Mouse (Mus musculus) cerebellum, postnatal 4 days (tissue): Measurements from ENCODE around the gene Srrm4.

Source experiments
- DNase-seq, 2 experiments: peaks; one replicate each; pipeline ENCODE4 v3.0.0; 2022; ENCODE audit warnings: low spot score in 2 of 2, mixed read lengths in 1 of 2

The Srrm4 gene

DNA sequence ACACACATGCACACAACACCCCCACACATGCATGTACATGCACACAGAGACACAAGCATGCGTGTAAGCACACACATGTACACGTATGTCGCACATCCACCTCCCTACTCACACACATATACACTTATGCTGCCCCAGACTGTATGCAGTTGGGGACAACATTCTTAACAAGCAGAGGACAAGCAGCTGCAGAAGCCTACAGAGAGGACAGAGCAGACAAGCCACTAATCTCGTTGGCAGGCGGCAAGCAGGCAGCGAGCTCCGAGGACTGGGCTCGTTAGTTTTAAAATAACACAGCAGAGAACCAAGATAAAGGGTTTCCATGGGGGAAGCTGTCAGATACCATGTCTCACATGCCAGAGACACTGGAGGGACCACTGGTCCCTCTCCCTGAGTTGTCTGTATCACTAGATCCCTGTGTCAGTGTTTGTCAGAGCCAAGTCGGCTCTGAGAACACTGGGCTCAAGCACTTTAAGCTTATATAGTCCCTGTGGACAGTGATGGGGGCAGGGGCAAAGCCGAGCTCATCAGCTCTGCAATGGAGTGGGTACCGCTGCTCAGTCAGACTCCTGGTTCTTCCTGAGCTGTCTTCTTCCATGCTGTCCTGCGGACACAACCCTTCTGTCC is 99.7 kb downstream of the Srrm4 start:
- DNase-seq: no peak

DNA sequence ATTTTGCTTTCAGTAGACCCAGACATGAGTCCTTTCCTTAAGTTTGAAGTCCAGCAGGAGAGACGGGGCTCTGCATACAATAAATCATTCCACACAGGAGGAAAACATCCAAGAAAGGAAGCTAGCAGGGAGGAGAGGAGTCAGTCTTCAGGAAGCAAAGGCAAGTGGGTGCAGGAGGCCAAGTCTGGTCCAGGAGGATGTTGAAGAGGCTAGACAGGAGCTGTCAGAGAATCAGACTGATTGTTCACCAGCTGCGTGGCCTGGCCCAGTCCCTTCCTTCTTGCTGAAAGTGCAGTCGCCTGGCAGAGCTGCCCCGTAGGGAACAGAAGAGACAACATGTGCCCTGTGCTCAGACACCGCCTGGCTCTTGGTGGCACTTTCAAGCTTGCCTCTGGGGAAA is 100.8 kb downstream of the Srrm4 start:
- DNase-seq: no peak

DNA sequence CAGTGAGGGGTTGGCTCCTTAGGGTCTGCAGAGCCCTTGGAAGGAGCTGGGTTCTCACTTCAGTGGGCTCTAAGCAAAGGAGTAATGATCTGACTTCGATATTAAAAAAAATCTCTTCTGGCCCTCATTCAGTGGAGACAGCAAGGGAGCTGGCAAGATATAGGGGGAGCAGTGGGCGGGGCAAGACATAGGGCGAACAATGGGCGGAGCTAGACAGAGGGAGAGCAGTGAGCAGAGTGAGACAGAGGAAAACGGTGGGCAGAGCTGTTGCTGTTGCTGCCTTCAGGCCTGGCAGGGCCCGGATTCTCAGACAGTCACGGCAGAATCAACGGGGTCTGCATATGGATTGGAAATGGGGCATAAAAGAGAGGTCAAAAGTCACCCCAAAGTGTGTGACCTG is 102.0 kb downstream of the Srrm4 start:
- no peak for DNase-seq

DNA sequence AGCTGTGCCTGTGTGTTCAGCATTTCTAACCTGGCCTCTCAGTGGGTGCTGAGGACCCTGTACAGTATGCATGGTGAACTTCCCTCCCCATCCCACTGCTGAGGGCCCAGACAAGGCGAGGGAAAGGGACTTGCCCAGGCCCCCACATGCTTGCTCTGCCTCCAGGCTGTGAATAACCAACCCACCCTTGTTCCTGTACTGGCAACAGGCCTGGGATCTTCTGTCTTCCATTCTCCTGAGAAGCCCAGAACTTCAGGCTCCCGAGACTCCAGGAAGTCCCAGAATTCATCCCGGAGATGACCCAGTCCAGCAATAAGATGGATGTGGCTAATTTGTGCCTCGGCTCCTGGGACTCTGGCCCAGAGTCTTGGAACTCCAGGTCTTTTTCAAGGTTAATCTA is 105.5 kb downstream of the Srrm4 start:
- DNase-seq: no peak

DNA sequence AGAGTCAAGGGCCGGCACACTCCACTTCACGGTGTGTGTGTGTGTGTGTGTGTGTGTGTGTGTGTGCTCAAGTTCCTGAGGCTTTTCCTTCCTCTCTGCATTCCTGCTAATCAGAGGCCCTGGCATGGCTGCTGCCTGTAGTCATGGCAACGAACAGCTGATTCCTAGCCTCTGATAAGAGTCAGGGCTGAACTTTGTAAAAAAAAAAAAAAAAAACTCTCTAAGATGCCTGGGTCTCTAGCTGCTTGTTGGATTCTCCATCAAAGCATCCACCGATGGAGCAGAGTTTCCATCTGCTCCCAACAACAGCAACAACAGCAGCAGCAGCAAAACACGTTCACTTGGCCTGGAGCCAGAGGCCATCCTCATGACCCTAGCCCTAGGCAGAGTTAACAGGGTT is 106.5 kb downstream of the Srrm4 start:
- DNase-seq: no peak

DNA sequence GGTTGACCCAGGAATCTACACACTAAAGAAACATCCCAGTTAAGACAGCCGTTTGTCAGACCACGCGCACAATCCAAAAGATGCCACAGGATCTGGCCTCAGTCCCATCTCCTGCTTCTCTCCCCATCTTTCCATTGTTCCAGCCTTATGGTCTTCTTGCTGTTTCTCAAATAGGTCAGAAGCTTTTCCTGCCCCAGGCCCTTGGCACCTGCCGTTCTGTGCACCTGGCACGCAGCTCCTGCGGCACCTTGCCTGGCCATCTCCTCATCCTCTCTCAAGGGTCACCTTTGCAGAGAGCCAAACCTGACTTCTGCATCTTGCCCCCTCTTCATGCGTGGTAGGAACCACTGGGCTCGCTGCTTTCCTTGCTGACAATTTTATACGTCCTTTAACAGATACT is 107.4 kb downstream of the Srrm4 start:
- no peak for DNase-seq

DNA sequence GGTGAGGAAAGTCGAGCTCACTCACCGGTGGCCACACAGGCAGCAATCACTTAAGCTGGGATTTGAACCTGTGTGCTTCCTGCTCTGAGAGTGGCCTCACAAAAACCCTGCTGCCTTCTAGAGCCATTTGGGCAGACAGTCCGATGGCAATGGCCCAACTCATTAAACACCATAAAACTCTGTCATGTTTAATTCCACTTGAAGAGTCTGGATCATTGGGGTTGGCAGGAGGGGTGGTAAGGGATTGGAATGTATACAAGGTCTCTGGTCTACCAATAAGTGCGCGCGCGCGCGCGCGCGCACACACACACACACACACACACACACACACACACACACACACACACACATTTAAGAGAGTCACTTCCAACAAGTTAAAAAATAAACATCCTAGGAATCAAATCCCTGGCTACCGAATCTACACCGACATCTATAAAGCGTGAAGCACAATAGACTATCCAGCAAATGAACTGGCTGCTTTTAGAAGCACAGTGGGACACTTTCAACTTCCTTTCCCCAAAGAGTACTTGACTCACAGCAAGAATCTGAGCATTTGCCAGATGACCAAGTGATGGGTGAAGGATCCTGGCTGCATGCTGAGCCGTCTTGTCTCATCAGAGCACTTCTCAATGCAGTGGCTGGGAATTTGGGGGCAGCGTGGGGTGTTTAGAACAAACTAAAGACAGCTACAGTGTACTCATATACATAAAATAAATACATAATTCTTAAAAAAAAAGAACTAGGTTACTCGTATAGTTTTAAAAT is 112.8 kb downstream of the Srrm4 start:
- DNase-seq: no peak

DNA sequence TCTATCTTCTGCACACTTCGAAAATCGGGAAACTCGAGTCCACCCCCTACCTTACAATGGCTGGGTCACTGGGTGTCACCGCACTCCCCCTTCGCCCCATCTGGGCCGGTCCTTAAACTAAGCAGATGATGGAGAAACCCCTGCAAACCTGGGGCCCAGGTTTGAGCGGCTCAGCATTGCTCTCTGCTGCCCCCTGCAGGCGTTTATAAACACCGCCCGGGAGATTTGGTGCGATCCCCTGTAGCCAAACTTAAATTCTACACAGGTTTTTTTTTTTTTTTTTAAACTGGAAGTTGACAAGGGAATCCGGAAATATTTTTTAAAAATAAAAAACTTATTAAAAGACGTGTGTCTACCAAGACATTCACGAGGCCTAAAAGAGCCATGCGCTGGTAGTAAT is 115.6 kb downstream of the Srrm4 start:
- DNase-seq: peak in 1 of 2 experiments; percentile 47

DNA sequence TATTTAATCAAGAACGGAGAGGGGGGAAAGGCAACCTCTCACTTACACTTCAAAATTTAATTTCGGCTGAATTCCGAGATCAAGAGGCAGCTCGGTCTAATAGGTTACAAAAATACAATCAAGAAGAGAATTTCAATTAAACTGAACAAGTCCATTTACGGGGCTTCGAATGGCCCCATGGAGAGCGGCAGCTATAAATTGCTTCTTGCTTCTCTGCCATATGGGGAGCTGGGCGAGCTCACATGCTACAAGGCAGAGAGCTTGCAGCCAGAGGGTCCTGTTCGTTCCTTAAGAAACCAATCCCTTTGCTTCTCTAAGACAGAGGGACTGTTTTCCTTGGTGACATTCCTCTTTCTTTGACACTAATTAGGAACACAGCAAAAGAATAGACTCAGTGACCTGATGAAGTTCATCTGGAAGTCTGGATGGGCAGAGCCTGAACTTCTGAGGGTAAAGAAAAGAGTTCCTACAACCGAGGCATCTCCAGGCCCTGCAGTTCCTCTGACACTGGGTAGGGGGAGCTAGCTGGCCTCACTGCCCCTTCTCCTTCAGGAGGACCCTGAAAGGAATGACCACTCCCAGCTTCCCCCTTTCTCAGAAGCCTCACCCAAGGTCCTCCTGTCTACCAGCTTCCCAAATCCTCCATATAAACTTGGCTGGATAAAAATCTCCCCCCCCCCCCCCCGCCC is 130.1 kb downstream of the Srrm4 start:
- no peak for DNase-seq

DNA sequence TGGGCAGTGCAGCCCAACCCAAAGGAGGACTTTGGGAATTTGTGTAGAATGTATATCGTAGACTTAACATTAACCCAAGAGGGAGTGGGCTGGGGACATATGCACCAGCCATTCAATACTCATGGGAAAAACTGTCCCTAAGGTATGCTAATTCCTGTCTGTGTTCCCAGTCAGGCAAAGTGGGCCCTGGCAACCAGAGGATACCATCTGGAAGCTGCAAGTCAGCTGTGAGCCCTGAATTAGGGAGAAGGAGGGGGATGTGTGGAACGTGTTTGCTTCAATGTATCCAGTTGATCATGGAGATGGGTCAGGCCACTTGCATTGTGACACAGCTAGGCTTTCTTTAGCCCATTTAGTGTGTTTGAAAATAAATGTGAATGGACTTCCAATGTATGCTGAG is 131.6 kb downstream of the Srrm4 start:
- no peak for DNase-seq

DNA sequence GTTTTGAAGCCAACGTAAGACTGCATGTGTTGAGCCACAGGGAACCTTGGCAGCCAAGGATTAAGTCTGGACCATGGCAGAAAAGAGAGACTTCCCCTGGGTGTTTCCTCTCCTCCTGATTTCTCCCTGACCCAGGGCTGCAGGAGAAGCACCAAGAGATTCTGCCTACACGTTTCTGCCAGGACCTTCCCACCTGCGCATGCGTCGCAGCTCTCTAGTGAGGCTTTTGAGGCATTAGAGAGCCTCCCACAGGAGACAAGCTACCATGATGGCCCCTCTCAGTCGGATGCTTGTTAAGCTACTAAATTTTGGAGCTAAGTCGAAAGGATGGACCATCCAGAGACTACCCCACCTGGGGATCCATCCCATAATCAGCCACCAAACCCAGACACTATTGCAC is 133.8 kb downstream of the Srrm4 start:
- no peak for DNase-seq

DNA sequence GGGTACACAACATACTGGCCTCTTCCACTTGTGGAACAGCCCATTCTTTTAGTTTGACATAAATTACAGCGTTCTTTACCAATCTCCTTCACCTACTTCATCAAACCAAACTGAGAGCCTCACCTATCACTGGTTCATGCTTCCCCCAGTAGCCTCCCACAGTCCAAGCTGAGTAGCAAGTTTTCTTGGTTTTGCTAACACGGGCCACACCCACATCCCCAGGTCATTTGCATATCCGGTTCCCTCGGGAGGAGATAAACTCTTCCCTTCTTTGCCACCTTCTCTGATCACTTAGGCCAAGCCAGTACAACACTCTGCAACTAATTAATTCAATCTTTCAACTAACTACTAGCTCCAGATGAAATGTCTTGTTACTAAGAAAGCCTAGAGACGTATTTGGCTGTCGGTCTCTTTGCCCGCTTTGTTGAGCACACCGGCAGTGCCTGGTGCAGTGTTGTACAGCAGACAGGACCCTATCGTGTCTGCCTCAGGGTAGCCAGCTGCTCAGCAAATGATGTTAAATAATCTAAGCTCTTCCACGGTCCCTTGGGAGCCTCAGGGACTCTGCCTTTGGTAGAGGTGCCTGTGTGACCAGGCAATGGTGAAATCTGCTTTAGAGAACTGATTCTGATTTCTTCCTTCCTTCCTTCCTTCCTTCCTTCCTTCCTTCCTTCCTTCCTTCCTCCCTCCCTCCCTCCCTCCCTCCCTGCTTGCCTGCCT is 134.7 kb downstream of the Srrm4 start:
- DNase-seq: no peak

DNA sequence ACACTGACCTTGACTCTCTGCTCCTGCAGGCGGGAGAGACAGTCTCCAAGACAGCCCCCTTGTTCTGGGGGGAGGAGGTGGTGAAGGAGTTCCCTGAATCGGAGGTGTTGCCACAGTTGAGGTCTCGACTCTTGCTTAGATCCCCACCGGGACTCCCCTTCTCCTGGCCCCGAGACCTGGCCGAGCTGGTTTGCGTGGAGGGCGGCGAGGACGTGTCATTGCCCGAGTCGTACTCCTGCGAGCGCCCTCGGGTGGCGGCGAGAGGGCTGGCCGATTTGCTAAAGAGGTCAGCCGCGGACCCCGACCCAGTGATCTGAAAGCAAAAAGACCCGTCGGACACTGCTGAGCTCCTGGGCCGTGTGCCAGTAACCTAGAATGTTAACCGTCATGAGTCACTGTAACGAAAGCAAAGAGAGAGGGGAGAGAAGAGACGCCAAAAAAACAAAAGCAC is 138.2 kb downstream of the Srrm4 start:
- DNase-seq: peak; percentile 46 to 79

DNA sequence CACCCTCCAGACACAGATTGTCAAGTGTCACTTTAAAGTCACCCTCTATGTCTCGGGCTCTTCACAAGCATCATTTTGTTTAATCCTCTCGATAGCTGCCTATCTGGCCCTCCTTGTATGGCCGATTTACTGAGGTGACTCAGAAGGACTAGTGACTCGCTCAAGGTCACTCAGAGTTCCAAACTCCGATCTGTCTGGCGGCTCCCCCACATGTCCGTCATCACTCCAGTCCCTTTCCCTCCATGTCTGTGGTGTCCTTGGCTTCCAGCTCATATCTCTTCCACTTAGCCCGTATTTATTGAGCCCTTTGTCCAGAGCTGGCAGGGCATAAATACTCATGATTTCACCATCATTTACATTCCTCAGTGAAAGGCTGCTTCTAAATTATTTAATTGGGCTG is 140.7 kb downstream of the Srrm4 start:
- DNase-seq: no peak

DNA sequence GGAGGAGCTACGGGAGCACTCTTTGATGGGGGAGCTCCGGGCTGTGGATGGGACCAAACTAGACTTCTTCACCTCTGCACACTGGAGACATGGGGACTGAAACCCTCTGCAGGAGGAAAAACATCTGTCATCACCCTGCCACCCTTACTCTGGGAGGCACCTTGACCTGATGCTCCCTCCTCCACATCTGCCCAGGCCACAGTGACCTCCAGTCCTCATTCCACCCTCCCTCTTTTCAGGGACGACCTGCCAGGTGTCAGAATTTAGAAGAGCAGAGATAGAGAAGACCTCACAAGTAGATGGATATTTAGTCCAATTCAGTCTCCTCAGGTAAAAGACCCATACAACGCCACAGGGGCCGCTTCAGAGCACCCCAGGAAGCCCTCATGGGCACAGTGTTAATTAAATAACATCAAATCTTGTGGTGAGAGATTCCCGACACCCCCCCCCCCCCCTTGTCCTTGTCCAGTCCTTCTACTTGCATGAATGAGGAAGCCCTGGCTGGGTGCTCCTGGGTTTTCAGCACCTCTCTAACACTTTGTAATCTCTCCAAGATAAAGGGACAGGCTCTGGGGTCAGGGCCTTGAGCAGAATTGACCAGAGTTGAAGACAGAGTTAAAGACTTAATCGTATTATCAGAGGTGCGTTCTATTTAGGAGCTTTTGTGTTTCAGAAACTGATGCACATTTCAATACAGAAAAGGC is 141.9 kb downstream of the Srrm4 start:
- no peak for DNase-seq

DNA sequence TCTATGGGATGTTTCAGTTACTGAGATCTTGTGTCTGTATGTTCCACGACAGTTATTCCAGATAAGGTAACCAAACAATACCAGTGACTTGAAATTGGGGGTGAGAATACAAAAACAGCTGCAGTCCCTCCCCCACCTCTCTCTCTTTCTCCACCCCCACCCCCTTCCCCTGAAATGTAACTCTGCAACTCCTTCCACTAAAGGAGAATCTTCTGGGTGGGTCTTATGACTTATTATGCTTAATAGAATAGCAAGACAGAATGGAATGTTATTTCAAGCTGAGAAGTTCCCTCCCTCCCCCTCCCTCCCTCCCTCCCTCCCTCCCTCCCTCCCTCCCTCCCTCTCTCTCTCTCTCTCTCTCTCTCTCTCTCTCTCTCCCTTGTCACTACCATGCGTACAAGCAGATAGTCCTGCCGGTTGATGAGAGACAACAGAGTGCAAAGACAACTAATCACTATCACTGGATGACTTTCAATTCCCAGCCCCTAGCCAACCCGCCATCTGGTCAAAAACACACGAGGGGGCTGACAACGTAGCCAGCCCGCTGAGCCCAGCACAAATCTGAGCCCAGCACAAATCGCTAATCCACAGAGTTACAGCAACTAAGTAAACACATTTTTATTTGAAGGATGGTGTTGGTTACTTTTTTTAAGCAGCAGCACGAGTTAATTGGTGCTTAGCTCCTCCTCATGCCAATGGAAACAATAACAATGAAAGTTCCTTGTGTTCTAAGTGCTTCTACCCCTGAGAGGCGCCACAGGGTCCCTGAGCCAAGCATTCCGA is 143.0 kb downstream of the Srrm4 start:
- DNase-seq: peak in 1 of 2 experiments; percentile 30

DNA sequence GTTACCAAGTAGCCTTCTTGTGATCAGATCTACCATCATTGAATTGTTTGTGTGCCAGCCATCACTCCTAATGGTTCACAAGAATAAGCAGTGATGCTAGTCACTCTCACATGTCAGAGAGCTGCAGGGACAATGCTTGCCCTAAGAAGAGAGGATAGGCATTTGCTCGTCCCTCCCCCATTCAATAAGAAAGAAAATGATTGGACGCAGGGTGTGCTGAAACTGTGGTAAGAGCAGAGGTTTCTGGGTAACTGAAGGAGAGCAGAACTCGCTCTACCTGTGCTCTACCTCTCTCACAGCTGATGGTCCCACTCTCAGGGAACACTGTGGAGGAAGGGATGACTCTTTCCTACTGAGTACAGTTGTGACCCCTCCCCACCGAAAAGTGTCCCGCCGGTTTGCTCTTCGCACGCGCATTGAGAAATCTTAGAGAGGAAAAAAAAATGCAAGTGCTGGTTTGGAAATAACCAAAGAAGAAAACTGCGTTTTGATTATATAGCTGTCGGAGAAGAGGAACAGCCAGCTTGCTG is 143.7 kb downstream of the Srrm4 start:
- no peak for DNase-seq

DNA sequence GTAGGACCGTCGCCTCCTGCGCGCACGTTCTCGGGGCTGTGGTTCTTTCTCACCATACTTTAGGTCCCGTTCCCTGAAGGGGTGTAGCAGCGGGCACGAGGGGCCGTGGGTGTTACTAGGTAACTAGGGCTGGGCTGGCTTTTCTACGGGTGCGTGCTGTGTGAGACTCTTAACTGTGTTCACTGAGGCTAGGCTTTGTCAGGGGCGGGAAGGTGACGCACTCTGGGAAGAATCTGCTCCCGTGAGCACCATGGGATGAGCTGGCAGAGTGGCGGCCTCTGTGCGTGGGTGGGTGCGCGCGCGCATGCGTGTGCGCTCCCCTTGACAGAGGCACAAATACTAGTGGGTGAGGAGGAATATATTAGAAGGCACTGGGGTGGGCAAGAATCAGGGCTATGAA is 145.1 kb downstream of the Srrm4 start:
- no peak for DNase-seq

DNA sequence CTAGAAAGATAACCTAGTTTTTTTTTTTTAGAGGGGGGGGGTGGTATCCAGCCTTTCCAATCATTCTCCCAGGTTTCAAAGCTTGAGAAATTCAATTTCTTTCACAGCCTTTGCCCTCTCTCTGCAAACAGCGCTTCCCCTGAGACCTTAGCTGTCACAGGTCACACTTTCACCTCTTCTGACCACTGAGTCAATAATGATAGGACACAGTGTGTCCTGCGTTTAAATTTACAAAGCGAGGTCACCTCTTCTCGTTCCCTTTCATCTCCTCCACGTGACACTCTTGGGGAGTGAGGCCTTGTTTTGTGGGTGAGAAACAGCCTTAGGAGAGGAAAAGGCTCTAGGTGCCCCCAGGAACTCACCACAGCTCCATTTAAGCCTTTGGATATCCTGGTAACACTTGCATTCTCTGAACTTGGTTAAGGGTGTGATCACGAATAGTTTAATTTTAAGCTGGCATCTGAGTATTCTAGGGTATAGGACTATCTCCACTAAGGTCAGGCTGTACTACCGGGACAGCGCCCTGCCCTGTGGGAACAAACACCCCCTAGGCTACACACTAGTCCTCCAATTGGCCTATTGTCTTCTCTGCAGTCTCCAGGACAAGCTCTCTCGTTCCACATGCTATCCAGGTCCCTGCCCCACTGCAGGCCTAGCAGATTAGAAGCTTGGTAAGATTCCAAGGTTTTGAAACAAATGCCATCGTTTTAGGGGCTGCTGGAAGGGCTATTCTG is 145.8 kb downstream of the Srrm4 start:
- no peak for DNase-seq

DNA sequence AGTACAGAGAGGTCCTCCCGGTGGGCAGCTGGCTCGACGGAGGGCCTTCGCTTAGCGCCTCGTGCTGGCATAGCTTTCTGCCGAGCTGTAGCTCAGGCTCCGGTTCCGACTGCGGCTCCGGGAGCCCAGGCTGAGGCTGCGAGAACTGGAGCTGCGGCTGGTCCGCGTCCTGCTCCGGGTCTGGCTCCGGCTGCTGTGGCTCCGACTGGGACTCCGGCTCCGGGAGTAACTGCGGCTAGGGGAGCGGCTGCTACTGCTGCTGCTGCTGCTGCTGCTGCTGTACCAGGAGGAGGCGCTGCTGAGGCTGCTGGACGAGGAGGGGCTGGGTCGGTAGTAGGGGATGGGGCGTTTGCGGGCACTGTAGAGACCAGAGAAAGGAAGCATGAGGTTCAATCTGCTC is 147.1 kb downstream of the Srrm4 start:
- peak in 1 of 2 experiments; percentile 40 for DNase-seq
